Mouse (Mus musculus): ENCODE results near the gene Dgkb. TPM values are rescaled to one million over a fixed set of nuclear protein-coding genes. Genes with fewer than 3 reads are reported as not detected.

The Dgkb gene
- polyA plus RNA-seq (2015; fragmentation: Nextera tagmentation; extraction: Ambion mirVana), result 4.7 and 4.8 TPM in 2 replicates

GRCm38 (mm10) chr12:37817426-37817825 is at the start of gene Dgkb:
Dgkb (plus strand) TSS chr12:37817726.
- no peak within 1 kb of the TSS for H3K27ac ChIP-seq
- H3K9ac ChIP-seq, result no peak within 1 kb of the TSS
- H3K4me3 ChIP-seq, result no peak within 1 kb of the TSS
- H3K36me3 ChIP-seq (ENCODE audit: poor library complexity, severe bottlenecking), result no peaks in the 10 kb centered on the region
- peaks cover 17% of the 10 kb centered on the region; the same call in 1 of the 2 replicates for H3K4me1 ChIP-seq
- ATAC-seq, result no peak
- no peak within 1 kb of the TSS for H3K4me2 ChIP-seq
- no peaks in the 10 kb centered on the region for H3K9me3 ChIP-seq (replicated peaks)
- no peaks in the 10 kb centered on the region for H3K27me3 ChIP-seq
- 64% methylated on average over 3 of the region's 3 CpGs for WGBS

GRCm38 (mm10) chr12:37769844-37770243 is 47.7 kb upstream of the Dgkb start:
- Histone ChIP-seq H3K4me1 (peaks cover 13% of the 10 kb centered on the region), H3K27me3 (no peaks in the 10 kb centered on the region), H3K27ac (no peak overlapping the region), H3K4me3 (no peak overlapping the region), H3K4me2 (no peak overlapping the region), H3K9me3 (replicated peaks) (no peaks in the 10 kb centered on the region), H3K9ac (no peak overlapping the region), H3K36me3 (ENCODE audit: poor library complexity, severe bottlenecking) (no peaks in the 10 kb centered on the region)
- no peak for ATAC-seq
- 77% methylated on average over 1 of the region's 1 CpGs for WGBS

GRCm38 (mm10) chr12:37773681-37774357 is 43.7 kb upstream of the Dgkb start:
- Histone ChIP-seq H3K9ac (peak overlapping the region; percentile 16; the same call in 1 of the 2 replicates), H3K4me1 (peaks cover 13% of the 10 kb centered on the region), H3K9me3 (replicated peaks) (no peaks in the 10 kb centered on the region), H3K27ac (peak overlapping the region; percentile 77), H3K36me3 (ENCODE audit: poor library complexity, severe bottlenecking) (no peaks in the 10 kb centered on the region), H3K4me3 (peak overlapping the region; percentile 32), H3K27me3 (no peaks in the 10 kb centered on the region), H3K4me2 (peak overlapping the region; percentile 56)
- ATAC-seq, result peak; percentile 98
- WGBS, result 2% methylated on average over 8 of the region's 8 CpGs

- Histone ChIP-seq H3K9ac (no peak overlapping the region), H3K27ac (peak overlapping the region; percentile 77; the same call in 1 of the 2 replicates), H3K4me1 (peaks cover 13% of the 10 kb centered on the region), H3K4me3 (no peak overlapping the region), H3K27me3 (no peaks in the 10 kb centered on the region), H3K9me3 (replicated peaks) (no peaks in the 10 kb centered on the region), H3K4me2 (no peak overlapping the region), H3K36me3 (ENCODE audit: poor library complexity, severe bottlenecking) (no peaks in the 10 kb centered on the region)
- ATAC-seq, result peak; percentile 3; the same call in 1 of the 2 replicates
- 24% methylated on average over 2 of the region's 2 CpGs for WGBS
Measured at GRCm38 (mm10) chr12:37774591-37774990, 42.9 kb upstream of the Dgkb start.

- no peak overlapping the region for H3K4me3 ChIP-seq
- H3K9me3 ChIP-seq (replicated peaks), result peaks cover 5% of the 10 kb centered on the region; the same call in 1 of the 2 replicates
- no peaks in the 10 kb centered on the region for H3K4me1 ChIP-seq
- H3K27me3 ChIP-seq, result no peaks in the 10 kb centered on the region
- WGBS, result 91% methylated on average over 4 of the region's 4 CpGs
- H3K9ac ChIP-seq, result no peak overlapping the region
- H3K4me2 ChIP-seq, result no peak overlapping the region
- no peak overlapping the region for H3K27ac ChIP-seq
- no peaks in the 10 kb centered on the region for H3K36me3 ChIP-seq (ENCODE audit: poor library complexity, severe bottlenecking)
- ATAC-seq, result peak; percentile 43; the same call in 1 of the 2 replicates
Measured at GRCm38 (mm10) chr12:37796265-37796928, 21.1 kb upstream of the Dgkb start.

- Histone ChIP-seq H3K4me2 (no peak overlapping the region), H3K36me3 (ENCODE audit: poor library complexity, severe bottlenecking) (no peaks in the 10 kb centered on the region), H3K4me1 (peaks cover 13% of the 10 kb centered on the region; the same call in 1 of the 2 replicates), H3K9me3 (replicated peaks) (no peaks in the 10 kb centered on the region), H3K9ac (no peak overlapping the region), H3K27ac (no peak overlapping the region), H3K4me3 (no peak overlapping the region), H3K27me3 (no peaks in the 10 kb centered on the region)
- peak; percentile 81 for ATAC-seq
- WGBS, result 30% methylated on average over 3 of the region's 3 CpGs
Measured at GRCm38 (mm10) chr12:37814122-37814521, 3.4 kb upstream of the Dgkb start.

GRCm38 (mm10) chr12:37821052-37821810 is 3.7 kb downstream of the Dgkb start:
- Histone ChIP-seq H3K27me3 (no peaks in the 10 kb centered on the region), H3K4me3 (no peak overlapping the region), H3K9me3 (replicated peaks) (no peaks in the 10 kb centered on the region), H3K36me3 (ENCODE audit: poor library complexity, severe bottlenecking) (no peaks in the 10 kb centered on the region), H3K9ac (no peak overlapping the region), H3K27ac (no peak overlapping the region), H3K4me1 (peaks cover 15% of the 10 kb centered on the region; the same call in 1 of the 2 replicates), H3K4me2 (no peak overlapping the region)
- 86% methylated on average over 8 of the region's 8 CpGs for WGBS
- peak; percentile 82; the same call in 1 of the 2 replicates for ATAC-seq

- 1% methylated on average over 23 of the region's 26 CpGs for WGBS
- peak overlapping the region; percentile 68 for H3K9ac ChIP-seq
- peak overlapping the region; percentile 89 for H3K4me2 ChIP-seq
- H3K27me3 ChIP-seq, result no peaks in the 10 kb centered on the region
- ATAC-seq, result peak; percentile 85
- no peaks in the 10 kb centered on the region for H3K9me3 ChIP-seq (replicated peaks)
- H3K4me1 ChIP-seq, result peaks cover 11% of the 10 kb centered on the region; the same call in 1 of the 2 replicates
- H3K4me3 ChIP-seq, result peak overlapping the region; percentile 54
- no peaks in the 10 kb centered on the region for H3K36me3 ChIP-seq (ENCODE audit: poor library complexity, severe bottlenecking)
- peak overlapping the region; percentile 16; the same call in 1 of the 2 replicates for H3K27ac ChIP-seq
Measured at GRCm38 (mm10) chr12:37880042-37881017, 62.8 kb downstream of the Dgkb start.

- H3K4me3 ChIP-seq, result peak overlapping the region; percentile 54
- no peak overlapping the region for H3K27ac ChIP-seq
- no peaks in the 10 kb centered on the region for H3K9me3 ChIP-seq (replicated peaks)
- H3K4me2 ChIP-seq, result peak overlapping the region; percentile 89
- no peaks in the 10 kb centered on the region for H3K36me3 ChIP-seq (ENCODE audit: poor library complexity, severe bottlenecking)
- WGBS, result under 1% methylated on average over 10 of the region's 10 CpGs
- H3K4me1 ChIP-seq, result peaks cover 11% of the 10 kb centered on the region; the same call in 1 of the 2 replicates
- ATAC-seq, result peak; percentile 37; the same call in 1 of the 2 replicates
- H3K27me3 ChIP-seq, result no peaks in the 10 kb centered on the region
- peak overlapping the region; percentile 68; the same call in 1 of the 2 replicates for H3K9ac ChIP-seq
Measured at GRCm38 (mm10) chr12:37881376-37881775, 63.9 kb downstream of the Dgkb start.

GRCm38 (mm10) chr12:37882796-37883195 is 65.3 kb downstream of the Dgkb start:
- no peak overlapping the region for H3K27ac ChIP-seq
- H3K9ac ChIP-seq, result no peak overlapping the region
- no peak overlapping the region for H3K4me2 ChIP-seq
- no peak overlapping the region for H3K4me3 ChIP-seq
- H3K9me3 ChIP-seq (replicated peaks), result no peaks in the 10 kb centered on the region
- WGBS, result 67% methylated on average over 1 of the region's 1 CpGs
- no peaks in the 10 kb centered on the region for H3K27me3 ChIP-seq
- H3K4me1 ChIP-seq, result peaks cover 11% of the 10 kb centered on the region; the same call in 1 of the 2 replicates
- H3K36me3 ChIP-seq (ENCODE audit: poor library complexity, severe bottlenecking), result no peaks in the 10 kb centered on the region
- no peak for ATAC-seq

- Histone ChIP-seq H3K4me1 (peaks cover 11% of the 10 kb centered on the region; the same call in 1 of the 2 replicates), H3K4me3 (no peak overlapping the region), H3K27me3 (no peaks in the 10 kb centered on the region), H3K27ac (no peak overlapping the region), H3K36me3 (ENCODE audit: poor library complexity, severe bottlenecking) (no peaks in the 10 kb centered on the region), H3K4me2 (no peak overlapping the region), H3K9me3 (replicated peaks) (no peaks in the 10 kb centered on the region), H3K9ac (no peak overlapping the region)
- WGBS, result 46% methylated on average over 4 of the region's 4 CpGs
- no peak for ATAC-seq
Measured at GRCm38 (mm10) chr12:37883781-37884180, 66.3 kb downstream of the Dgkb start.

Data from forebrain, embryonic 13.5 days (tissue).